Mouse (Mus musculus) lung, postnatal 14 days (tissue): Measurements from ENCODE around the gene Abhd15.

ENCODE experiments used
- DNase-seq: peaks from one replicate; pipeline ENCODE4 v3.0.0; 2021

The Abhd15 gene

GRCm38 (mm10) chr11:77514832-77515636 lies at the start of gene Abhd15:
Abhd15 (plus strand) TSS chr11:77515121.
- DNase-seq, result peak; percentile 86

GRCm38 (mm10) chr11:77466544-77466943 lies 48.4 kb upstream of the Abhd15 start:
- no peak for DNase-seq

DNA sequence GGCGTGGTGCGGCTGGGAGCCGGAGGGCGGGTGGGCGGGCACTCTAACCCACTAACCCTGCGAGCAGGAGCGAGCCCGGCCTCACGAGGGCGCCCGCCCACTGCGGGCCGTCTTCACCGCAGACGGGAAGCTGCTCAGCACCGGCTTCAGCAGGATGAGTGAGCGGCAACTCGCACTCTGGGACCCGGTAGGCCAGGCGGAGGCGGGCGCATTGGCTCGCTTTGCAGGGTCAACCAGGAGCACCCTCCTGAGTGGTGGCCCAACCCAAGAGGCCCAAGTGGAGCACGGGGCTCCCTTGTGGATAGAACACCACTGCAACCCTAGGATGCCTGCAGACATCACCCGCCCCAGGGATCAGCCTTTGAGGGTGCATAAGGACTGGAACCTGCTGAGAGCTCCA lies 47.8 kb upstream of the Abhd15 start:
- DNase-seq, result peak; percentile 86

GRCm38 (mm10) chr11:77467784-77468183 lies 47.1 kb upstream of the Abhd15 start:
- DNase-seq, result peak; percentile 87

GRCm38 (mm10) chr11:77468397-77468796 lies 46.5 kb upstream of the Abhd15 start:
- no peak for DNase-seq

DNA sequence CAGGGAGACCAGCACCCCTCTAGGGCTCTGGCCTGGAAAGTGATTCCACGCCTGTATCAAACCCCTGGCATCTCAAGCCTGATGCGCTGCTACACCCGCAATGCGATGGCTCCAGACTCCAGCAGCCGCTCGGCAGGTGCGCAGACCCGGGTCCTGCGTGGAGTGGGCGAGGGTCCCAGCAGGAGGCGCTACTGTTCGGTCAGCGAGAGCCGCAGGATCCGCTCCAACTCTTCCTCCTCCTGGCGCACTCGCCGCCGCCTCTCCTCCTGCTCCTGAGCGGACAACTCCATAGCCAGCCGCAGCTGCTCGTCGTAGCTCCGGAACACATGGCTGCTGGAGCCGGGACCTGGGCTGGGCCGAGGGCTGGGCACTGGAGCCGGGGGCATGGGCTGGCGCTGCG lies 43.5 kb upstream of the Abhd15 start:
- DNase-seq, result no peak

- no peak for DNase-seq
Observed at GRCm38 (mm10) chr11:77472775-77473174, 42.1 kb upstream of the Abhd15 start.

GRCm38 (mm10) chr11:77476216-77476615 lies 38.7 kb upstream of the Abhd15 start:
- DNase-seq, result no peak

GRCm38 (mm10) chr11:77476895-77477294 lies 38.0 kb upstream of the Abhd15 start:
- DNase-seq, result no peak

- no peak for DNase-seq
Observed at GRCm38 (mm10) chr11:77483043-77483442, 31.9 kb upstream of the Abhd15 start.

GRCm38 (mm10) chr11:77483510-77484255 lies 31.2 kb upstream of the Abhd15 start:
- no peak for DNase-seq

GRCm38 (mm10) chr11:77485229-77485628 lies 29.7 kb upstream of the Abhd15 start:
- no peak for DNase-seq

GRCm38 (mm10) chr11:77486798-77487197 lies 28.1 kb upstream of the Abhd15 start:
- DNase-seq, result no peak

- no peak for DNase-seq
Observed at GRCm38 (mm10) chr11:77488771-77489581, 25.9 kb upstream of the Abhd15 start.

GRCm38 (mm10) chr11:77489591-77490235 lies 25.2 kb upstream of the Abhd15 start, which contains the start of gene Ankrd13b:
Ankrd13b (minus strand) TSS chr11:77489678.
- peak; percentile 74 for DNase-seq

GRCm38 (mm10) chr11:77490451-77490850 lies 24.5 kb upstream of the Abhd15 start:
- no peak for DNase-seq

GRCm38 (mm10) chr11:77491123-77491501 lies 23.8 kb upstream of the Abhd15 start:
- peak; percentile 93 for DNase-seq

DNA sequence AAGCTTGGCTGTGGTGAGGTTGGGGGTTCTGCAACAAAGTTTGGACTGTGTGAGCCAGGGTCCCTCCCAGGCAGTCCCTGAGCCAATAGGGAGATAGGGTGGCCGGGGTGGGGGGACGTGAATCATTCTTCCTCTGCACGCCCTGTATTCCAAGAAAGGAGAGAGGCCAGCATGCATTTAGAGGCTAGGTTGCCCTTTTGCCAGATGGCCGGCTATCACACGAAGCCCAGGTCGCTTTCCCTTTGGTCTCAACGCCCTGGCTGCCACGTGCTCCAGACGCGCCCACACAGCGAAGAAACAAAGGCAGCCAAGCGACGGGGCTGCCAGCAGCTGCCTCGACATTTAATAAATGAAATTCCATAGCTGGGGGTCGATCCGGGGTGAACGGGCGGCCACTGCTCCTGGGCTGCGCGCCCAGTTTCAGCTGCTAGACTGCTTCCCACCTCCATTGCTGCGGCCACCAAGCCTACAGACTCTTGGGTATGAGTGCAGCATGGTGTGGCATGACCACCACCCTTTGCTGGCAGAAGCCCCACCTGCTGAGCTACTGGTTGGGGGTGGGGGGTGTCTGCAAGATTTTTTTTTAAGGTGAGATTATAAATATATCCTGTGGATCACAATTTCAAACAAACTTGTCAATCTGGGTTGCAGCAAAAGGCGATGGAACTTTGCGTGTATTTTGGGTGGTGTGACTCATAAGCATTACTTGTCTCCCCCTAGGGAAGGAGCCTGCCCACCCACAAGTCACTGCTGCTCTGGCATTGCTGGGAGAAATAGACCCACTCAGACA lies 23.2 kb upstream of the Abhd15 start:
- DNase-seq, result peak; percentile 63

DNA sequence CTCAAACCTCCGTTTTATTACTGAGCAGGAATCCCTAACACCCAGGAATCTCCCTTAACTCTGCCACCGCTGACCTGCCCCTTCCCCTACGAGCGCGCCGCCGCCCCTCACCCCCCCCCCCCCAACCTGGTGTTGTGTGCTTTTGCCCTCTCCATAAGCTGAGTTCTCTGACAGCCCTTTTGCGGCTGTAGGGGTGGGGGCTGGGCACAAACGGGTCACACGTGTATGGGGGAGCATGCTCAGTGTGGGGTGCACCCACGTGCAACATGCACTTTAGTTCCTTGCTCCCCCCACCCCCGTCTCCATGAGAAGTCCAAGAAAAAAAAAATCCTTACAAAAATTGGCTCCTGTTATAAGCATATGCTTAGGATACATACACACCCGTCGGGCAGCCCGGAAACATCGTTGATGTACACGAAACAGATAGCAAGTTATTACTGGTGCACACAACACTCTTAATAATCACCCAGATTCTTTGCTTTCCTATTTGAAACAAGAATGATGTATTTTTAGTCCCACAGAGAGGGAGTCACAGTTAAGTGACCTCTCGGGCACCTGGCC lies 22.5 kb upstream of the Abhd15 start:
- DNase-seq, result no peak

DNA sequence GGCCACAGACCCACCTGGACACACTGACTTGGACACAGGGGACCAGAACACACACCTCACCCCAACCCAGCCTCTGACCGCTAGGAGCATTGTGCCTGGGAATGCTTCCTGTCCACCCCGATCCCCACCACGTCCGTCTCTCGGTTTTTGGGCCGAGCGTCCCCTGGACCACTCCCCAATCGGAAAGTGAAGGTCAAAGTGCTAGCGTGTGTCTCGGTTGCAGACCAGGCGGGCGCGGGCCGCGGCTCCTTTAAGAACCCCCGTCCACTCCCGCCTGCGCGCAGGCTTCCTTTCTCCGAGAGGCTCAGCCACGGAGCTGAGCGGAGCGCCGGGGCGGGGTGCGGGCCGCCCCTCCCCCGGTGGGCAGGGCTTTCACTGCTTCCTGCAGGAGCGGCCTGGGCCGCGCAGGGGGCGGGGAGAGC lies 22.0 kb upstream of the Abhd15 start:
- DNase-seq, result peak; percentile 94
